Mouse (Mus musculus) kidney, postnatal 0 days (tissue): Measurements from ENCODE around the gene Kalrn. TPM values are rescaled to one million over a fixed set of nuclear protein-coding genes. Genes with fewer than 3 reads are reported as not detected.

ENCODE experiments used
- ATAC-seq: fragments of 200-750 bp; cut with Nextera tagmentation; replicated peaks from 2 replicates; pipeline ENCODE4 v1.8.0; 2017; ENCODE audit warnings: low read depth, moderate number of reproducible peaks, moderate TSS enrichment, moderate library complexity; ENCODE audit not compliant: low FRiP score
- DNase-seq: peaks from one replicate; pipeline ENCODE4 v3.0.0-alpha.2; 2016; ENCODE audit warnings: low spot score
- H3K27ac ChIP-seq: fragments of 300-500 bp; sonication (generic); 2 replicates; pipeline ENCODE4 v1.5.1; 2014; ENCODE audit warnings: mild to moderate bottlenecking
- H3K27me3 ChIP-seq: fragments of 300-500 bp; sonication (generic); 2 replicates; pipeline ENCODE4 v1.6.1; 2014; ENCODE audit warnings: low read length, mixed read lengths; ENCODE audit not compliant: insufficient read depth
- H3K36me3 ChIP-seq: fragments of 300-500 bp; sonication (generic); 2 replicates; pipeline ENCODE4 v1.6.1; 2014; ENCODE audit warnings: low read length, mixed read lengths; ENCODE audit not compliant: insufficient read depth
- H3K4me1 ChIP-seq: fragments of 300-500 bp; sonication (generic); replicated peaks from 2 replicates; pipeline ENCODE4 v1.6.1; 2014; ENCODE audit warnings: antibody characterized with exemption, low read length, mixed read lengths; ENCODE audit not compliant: insufficient read depth
- H3K4me2 ChIP-seq: fragments of 300-500 bp; sonication (generic); 2 replicates; pipeline ENCODE4 v1.6.1; 2014; ENCODE audit warnings: mild to moderate bottlenecking, low read length, moderate library complexity, mixed read lengths
- H3K4me3 ChIP-seq: fragments of 300-500 bp; sonication (generic); replicated peaks from 2 replicates; pipeline ENCODE4 v1.5.1; 2014; ENCODE audit warnings: low read depth, low read length
- H3K9ac ChIP-seq: fragments of 300-500 bp; sonication (generic); 2 replicates; pipeline ENCODE4 v1.6.1; 2014; ENCODE audit warnings: low read depth, low read length
- H3K9me3 ChIP-seq: fragments of 300-500 bp; sonication (generic); replicated peaks from 2 replicates; pipeline ENCODE4 v1.6.1; 2016; ENCODE audit warnings: low read length, inconsistent platforms, mixed read lengths
- CTCF ChIP-seq: IDR thresholded peaks from 2 replicates; pipeline ENCODE4 v1.5.1; 2016; ENCODE audit warnings: antibody characterized with exemption, low read depth, mild to moderate bottlenecking, moderate library complexity
- WGBS: fragments of 180-500 bp; shearing (Covaris S2); extraction: QIAGEN DNeasy Blood & Tissue Kit; methylation state at CpG from one replicate; pipeline ENCODE4 v1.1.7; 2014; 5-methylcytosine and 5-hydroxymethylcytosine counted together
- polyA plus RNA-seq: library from polyadenylated mRNA; unstranded; fragments of >200 nt; fragmentation: Nextera tagmentation; extraction: Ambion mirVana; gene quantifications from 2 replicates; pipeline ENCODE4 v1.2.1, GENCODE M21; 2015

Kalrn gene
- polyA plus RNA-seq, 1 experiment from 2014 or later: 20.0 TPM

GRCm38 (mm10) chr16:34262731-34263460, 310.4 kb downstream of the Kalrn start:
- no peak for TF ChIP-seq CTCF
- H3K9ac ChIP-seq: no peak overlapping the region
- peak; percentile 65 for DNase-seq
- no peaks in the 10 kb centered on the region for H3K36me3 ChIP-seq
- H3K9me3 ChIP-seq: no peaks in the 10 kb centered on the region
- no peak for ATAC-seq
- WGBS: 58% methylated on average over 22 of the region's 22 CpGs
- no peaks in the 10 kb centered on the region for H3K27me3 ChIP-seq
- H3K4me3 ChIP-seq: no peak overlapping the region
- no peaks in the 10 kb centered on the region for H3K4me1 ChIP-seq
- no peak overlapping the region for H3K4me2 ChIP-seq
- H3K27ac ChIP-seq: no peak overlapping the region

DNA sequence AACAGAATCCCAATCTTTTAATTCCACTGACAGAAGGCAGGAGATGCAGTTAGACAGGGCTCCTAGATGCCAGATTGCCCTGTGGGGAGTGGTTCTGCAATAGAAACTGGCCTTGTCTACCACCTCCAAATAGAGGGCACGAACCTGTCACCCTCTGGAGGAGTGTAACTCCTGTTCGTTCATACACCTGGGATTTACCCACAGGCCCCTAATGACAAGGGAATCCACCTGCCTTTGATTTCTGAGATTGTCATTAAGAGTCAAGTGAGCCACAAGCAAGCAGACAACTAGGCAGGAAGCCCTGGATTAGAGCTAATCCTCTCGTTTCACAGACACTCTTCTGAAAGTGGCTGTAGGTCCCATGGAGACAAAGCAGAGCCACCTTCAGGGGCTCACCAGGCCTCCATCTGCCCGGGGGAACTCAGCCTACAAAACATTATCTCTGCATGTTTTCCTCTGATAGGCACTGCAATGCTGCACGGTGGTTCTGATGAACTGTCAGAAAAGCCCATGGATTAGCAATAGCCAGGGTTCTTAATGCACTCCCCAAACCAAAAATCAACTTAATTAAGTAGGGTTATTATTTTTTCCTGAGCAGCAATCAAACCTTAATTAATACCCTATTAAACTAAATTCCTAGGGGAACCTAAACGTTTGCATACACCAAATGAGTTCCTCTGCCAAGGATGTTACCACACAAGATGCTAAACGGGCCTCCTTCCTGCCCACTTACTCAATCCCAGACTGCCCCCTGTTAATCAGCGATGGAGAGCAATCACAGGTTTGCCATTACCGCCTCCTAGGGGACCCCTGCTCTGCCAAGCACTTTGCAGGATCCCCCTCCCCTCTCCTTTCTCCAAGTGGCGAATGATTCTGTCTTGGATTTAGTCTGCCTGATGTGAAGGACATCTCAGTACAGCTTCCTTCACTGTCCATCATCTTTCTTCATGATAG, 312.1 kb downstream of the Kalrn start:
- no peak for TF ChIP-seq CTCF
- Histone ChIP-seq H3K9ac (no peak overlapping the region), H3K27ac (no peak overlapping the region), H3K4me3 (no peak overlapping the region), H3K36me3 (no peaks in the 10 kb centered on the region), H3K9me3 (no peaks in the 10 kb centered on the region), H3K27me3 (no peaks in the 10 kb centered on the region), H3K4me2 (no peak overlapping the region), H3K4me1 (no peaks in the 10 kb centered on the region)
- ATAC-seq (no peak), DNase-seq (no peak)
- WGBS: 63% methylated on average over 10 of the region's 10 CpGs

DNA sequence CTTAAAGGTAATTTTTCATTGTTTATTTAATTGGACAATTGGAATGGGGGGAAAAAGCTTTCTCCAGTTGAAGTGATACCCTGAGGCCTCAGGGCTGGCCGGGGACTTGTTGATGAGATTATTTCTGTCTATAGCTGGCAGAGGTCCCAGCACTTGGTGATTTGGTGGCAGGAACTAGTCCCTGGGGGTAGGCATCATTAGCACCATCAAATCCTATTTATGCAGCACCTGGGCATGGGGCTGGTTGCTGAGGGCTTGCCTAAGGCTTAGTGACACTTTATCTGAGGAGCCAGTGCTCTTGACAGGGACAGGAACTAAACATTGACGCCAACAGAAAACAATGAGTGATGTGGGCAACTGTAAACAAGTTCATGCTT, 318.7 kb downstream of the Kalrn start:
- H3K27ac ChIP-seq: no peak overlapping the region
- H3K4me3 ChIP-seq: no peak overlapping the region
- no peaks in the 10 kb centered on the region for H3K4me1 ChIP-seq
- TF ChIP-seq CTCF: no peak
- no peaks in the 10 kb centered on the region for H3K9me3 ChIP-seq
- DNase-seq (no peak), ATAC-seq (no peak)
- H3K27me3 ChIP-seq: no peaks in the 10 kb centered on the region
- no peak overlapping the region for H3K4me2 ChIP-seq
- WGBS: 72% methylated on average over 2 of the region's 2 CpGs
- H3K36me3 ChIP-seq: no peaks in the 10 kb centered on the region
- H3K9ac ChIP-seq: no peak overlapping the region

DNA sequence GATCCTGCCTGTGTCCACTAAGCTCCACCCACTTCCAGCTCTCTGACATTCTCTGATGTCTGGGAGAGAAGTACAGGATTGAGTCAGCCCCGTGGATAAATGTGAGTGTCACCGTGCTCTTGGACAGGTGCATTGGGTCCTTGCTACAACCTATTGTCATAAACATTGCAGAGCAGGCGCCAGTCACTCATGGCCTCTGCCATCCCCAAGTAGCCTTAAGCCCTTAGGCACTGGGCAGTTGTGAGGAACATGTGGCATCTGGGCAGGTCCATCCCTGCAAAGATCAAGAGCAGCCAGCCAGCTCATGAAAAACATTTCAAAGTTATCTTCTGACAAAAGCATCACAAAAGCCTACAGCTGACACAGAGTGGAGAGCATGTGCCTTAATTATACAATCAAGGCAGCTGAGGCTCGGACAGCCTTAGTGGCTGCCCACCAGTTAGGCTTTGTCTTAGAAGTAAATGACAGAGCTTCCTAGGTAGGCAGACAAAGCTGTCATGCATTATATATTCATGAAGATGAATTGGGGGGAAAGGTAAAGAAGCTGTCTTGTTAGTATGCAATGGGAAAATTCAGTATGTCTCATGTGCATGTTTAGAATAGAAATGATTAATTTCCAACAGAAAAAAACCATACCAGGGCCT, 319.2 kb downstream of the Kalrn start:
- ATAC-seq (no peak), DNase-seq (no peak)
- WGBS: 77% methylated on average over 4 of the region's 4 CpGs
- Histone ChIP-seq H3K4me2 (no peak overlapping the region), H3K27me3 (no peaks in the 10 kb centered on the region), H3K9ac (no peak overlapping the region), H3K9me3 (no peaks in the 10 kb centered on the region), H3K4me1 (no peaks in the 10 kb centered on the region), H3K36me3 (no peaks in the 10 kb centered on the region), H3K4me3 (no peak overlapping the region), H3K27ac (no peak overlapping the region)
- no peak for TF ChIP-seq CTCF

DNA sequence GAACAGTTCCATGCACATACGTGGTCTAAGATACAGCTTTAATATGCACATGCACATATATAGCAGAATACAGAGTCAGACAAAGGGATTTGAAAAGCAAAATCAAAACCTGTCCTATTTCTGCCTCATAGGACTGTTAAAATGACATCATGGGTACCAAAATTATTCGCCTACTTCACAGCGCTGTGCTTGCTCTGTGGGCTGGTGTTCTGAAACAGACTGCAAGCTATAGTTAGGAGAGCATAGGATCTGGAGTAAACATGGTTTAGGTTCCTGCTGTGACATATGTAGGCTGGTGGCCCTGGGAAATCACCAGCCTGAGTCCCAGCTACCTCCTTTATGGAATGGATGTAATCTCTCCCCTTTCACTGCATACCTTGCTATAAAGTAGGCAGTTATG, 320.7 kb downstream of the Kalrn start:
- Histone ChIP-seq H3K9ac (no peak overlapping the region), H3K27ac (no peak overlapping the region), H3K4me2 (no peak overlapping the region), H3K4me1 (no peaks in the 10 kb centered on the region), H3K27me3 (no peaks in the 10 kb centered on the region), H3K9me3 (no peaks in the 10 kb centered on the region), H3K4me3 (no peak overlapping the region), H3K36me3 (no peaks in the 10 kb centered on the region)
- DNase-seq (no peak), ATAC-seq (no peak)
- WGBS: 97% methylated on average over 3 of the region's 3 CpGs
- no peak for TF ChIP-seq CTCF

DNA sequence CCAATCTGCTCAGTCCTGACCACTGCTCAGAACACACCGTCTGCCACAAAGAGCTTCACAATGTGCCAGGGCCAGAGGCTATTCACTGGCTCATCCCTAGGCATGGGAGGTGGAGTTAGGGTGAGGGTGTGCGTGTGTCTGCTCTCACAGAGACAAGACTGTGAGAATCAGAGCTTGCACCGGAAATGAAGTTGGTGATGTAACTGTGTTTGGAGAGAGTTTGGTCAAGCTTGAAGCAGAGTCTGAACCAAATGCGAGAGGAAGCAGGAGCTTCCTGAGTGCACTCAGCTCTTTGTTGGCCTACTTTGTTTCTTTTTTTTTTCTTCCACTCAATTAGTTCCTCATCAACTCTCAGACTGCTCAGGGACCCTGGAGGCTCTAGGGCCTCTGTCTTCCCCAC, 325.1 kb downstream of the Kalrn start:
- ATAC-seq: no peak
- Histone ChIP-seq H3K9ac (no peak overlapping the region), H3K4me3 (no peak overlapping the region), H3K27ac (no peak overlapping the region), H3K27me3 (no peaks in the 10 kb centered on the region), H3K4me1 (no peaks in the 10 kb centered on the region), H3K4me2 (no peak overlapping the region), H3K9me3 (no peaks in the 10 kb centered on the region), H3K36me3 (no peaks in the 10 kb centered on the region)
- WGBS: 60% methylated on average over 4 of the region's 4 CpGs
- DNase-seq: no peak
- TF ChIP-seq CTCF: no peak
